Mouse (Mus musculus) embryonic fibroblast, embryonic 13.5 days (primary cell): Measurements from ENCODE around the gene Dnmt1. TPM values are rescaled to one million over a fixed set of nuclear protein-coding genes. Genes with fewer than 3 reads are reported as not detected.
A peak's percentile ranks its signal among the peaks of the same experiment; 100 is the strongest.

Source experiments
- H3K27ac ChIP-seq: 2 replicates; pipeline ENCODE4 v1.5.1; 2012; ENCODE audit warnings: low read length, control low read depth, inconsistent platforms; ENCODE audit not compliant: insufficient read depth
- H3K4me1 ChIP-seq: 2 replicates; pipeline ENCODE4 v1.6.1; 2011; ENCODE audit warnings: low read length; ENCODE audit not compliant: control insufficient read depth, insufficient read depth
- H3K4me3 ChIP-seq: 2 replicates; pipeline ENCODE4 v1.5.1; 2011; ENCODE audit warnings: mild to moderate bottlenecking, control low read depth, low read length; ENCODE audit not compliant: insufficient read depth
- CTCF ChIP-seq: IDR thresholded peaks from 2 replicates; pipeline ENCODE4 v1.5.1; 2011; ENCODE audit warnings: mild to moderate bottlenecking, control low read depth, low read length, moderate library complexity, borderline replicate concordance; ENCODE audit not compliant: insufficient read depth
- POLR2A ChIP-seq: IDR thresholded peaks from 2 replicates; pipeline ENCODE4 v1.6.1; 2011; ENCODE audit warnings: low read depth, mild to moderate bottlenecking, control low read depth, low read length, moderate library complexity
- polyA plus RNA-seq: library from polyadenylated mRNA; stranded (reverse); fragments of >200 nt; gene quantifications from 2 replicates; pipeline ENCODE4 v1.2.4, GENCODE M21; 2011; ENCODE audit warnings: low read depth; ENCODE audit not compliant: missing spikeins, insufficient read length

Gene Dnmt1
- polyA plus RNA-seq, 1 experiment: 59.0 TPM

DNA sequence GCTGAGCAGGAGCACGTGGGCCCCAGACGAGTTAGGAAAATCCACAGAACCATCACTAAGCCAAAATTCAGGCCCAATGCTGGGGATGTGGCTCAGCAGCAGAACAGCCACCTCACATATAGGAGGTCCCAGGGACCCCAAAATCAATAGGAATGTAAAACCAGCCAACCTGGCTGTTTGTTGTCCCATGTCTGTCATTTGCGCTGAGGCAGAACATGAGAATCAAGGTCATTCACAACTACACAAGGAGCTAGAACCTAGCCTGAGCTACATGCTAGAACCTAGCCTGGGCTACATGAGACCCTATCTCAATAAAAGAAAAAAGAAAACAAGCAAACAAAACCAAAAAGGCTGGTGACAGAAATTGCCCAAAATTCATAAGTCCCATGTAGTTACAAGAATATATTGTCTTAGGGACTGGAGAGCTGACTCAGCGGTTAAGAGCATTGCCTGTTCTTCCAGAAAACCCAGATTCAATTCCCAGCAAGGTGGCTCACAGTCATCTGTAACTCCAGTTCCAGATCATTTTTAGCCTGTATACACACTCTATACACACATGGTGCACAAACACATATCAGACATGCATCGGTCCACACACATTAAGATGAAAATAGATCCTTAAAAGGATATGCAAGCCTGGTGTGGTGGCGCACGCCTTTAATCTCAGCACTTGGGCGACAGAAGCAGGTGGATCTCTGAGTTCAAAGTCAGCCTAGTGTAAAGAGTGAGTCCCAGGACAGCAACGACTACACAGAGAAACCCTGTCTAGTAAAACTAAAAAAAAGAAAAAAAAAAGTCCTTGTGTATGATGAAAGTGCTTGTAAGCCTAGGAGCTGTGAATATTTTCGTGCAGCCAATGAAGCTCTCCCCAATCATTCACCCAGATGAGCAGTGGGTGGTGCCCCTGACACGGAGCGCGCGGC is 82.3 kb downstream of the Dnmt1 start:
- TF ChIP-seq CTCF: no peak
- TF ChIP-seq POLR2A: peak; percentile 72; the same call in 1 of the 2 replicates
- peak overlapping the region; percentile 97 for H3K27ac ChIP-seq
- peaks cover 2% of the 10 kb centered on the region; the same call in 1 of the 2 replicates for H3K4me1 ChIP-seq
- H3K4me3 ChIP-seq: peak overlapping the region; percentile 13; the same call in 1 of the 2 replicates

DNA sequence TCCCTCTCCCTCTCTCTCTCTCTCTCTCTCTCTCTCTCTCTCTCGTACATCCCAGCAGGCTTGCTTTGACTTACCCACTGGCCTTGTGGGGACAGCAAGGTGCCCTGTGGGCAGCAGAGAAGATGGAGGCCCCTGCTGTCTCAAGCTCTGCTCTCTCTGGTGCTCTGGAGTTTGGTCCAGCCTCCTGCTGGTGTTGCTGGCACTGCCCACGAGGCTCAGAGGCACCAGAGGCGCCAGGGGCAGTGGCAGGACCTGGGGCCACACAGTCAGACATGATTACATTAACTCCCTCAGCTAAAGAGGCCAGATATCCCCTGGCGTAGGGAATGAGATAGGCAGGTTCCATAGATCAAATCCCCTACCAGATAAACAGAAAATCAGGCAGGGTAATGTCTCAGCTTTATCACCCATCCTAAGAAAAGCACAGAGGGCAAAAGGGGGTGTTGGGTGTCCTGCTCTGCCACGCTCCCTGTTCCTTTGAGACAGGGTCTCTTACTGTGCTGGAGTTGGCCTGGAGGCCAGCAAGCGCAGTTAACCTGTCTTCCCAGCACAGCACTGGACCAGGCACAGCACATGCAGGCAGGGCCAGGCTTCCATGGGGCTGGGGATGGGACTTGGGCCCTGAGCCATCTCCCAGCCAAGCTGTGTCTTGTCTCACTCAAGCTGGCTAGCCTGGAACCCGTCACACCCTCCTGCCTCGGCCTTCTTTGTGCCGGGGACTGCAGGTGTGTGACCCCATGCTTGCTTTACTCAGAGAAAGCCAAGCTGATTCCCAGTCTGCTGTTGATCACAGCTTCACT is 83.2 kb downstream of the Dnmt1 start:
- Histone ChIP-seq H3K27ac (peak overlapping the region; percentile 97; the same call in 1 of the 2 replicates), H3K4me1 (peaks cover 2% of the 10 kb centered on the region; the same call in 1 of the 2 replicates), H3K4me3 (no peak overlapping the region)
- TF ChIP-seq POLR2A (no peak), CTCF (no peak)

DNA sequence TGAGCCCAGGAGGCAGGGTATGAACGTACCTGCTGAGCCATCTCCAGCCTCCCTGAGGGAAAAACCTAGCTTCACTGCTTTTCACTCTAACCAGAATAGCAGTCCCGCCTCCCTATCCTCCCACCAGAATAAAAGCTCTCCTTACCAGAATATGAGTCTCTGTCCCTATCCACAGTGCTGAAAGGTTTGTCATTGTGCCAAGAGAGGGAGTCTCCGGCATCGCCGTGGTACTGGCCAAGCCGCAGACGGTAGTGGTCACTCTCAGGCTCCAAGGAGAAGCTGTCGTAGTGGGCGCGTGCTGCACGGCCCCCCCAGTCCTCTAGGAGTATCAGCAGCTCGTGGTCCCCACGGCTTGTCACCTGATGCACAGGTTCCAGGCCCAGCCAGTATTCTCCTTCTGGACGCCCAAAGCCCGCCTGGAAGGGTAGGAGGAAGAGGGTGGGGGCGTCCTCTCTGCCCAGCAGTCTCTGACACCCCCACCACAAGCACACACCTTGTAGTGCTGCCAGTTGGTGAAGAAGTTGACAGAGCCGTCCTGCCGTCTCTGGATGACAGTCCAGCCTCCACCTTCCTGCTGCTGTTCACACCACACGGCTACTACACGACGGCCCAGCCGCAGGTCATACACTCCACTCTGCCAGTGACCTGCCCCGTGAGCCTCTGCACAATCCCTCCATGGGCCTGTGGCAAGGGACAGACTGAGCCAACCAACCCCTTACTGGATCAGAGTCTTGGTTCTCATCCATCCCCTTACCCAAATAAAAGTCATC is 84.5 kb downstream of the Dnmt1 start:
- Histone ChIP-seq H3K4me1 (peaks cover 2% of the 10 kb centered on the region; the same call in 1 of the 2 replicates), H3K4me3 (no peak overlapping the region), H3K27ac (no peak overlapping the region)
- TF ChIP-seq POLR2A (no peak), CTCF (no peak)

- TF ChIP-seq POLR2A (no peak), CTCF (no peak)
- no peak overlapping the region for H3K4me3 ChIP-seq
Measured at GRCm38 (mm10) chr9:20873521-20873920, 86.2 kb downstream of the Dnmt1 start.

DNA sequence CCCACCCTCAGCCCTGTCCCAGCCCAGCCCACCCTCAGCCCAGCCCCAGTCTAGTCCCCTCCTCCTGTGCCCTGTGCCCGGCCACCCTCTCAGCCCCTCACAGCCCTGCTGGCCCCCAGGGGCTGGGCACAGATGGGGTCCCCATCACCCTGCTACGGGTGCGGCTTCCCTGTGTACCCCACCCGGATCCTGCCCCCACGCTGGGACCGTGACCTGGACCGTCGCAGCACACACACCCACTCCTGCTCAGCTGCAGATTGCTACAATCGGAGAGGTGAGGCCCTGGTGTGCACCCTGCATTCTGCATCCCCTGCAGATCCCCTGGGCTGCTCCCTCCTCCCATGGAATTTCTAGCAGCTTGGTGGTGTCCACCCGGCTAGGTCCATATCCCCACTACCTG is 86.7 kb downstream of the Dnmt1 start:
- Histone ChIP-seq H3K27ac (no peak overlapping the region), H3K4me1 (peaks cover 2% of the 10 kb centered on the region; the same call in 1 of the 2 replicates), H3K4me3 (no peak overlapping the region)
- TF ChIP-seq POLR2A (no peak), CTCF (no peak)

More at GRCm38 (mm10) chr9:20873521-20873920, 86.2 kb downstream of the Dnmt1 start:
- H3K27ac ChIP-seq: no peak overlapping the region
- H3K4me1 ChIP-seq: peaks cover 2% of the 10 kb centered on the region; the same call in 1 of the 2 replicates

- Histone ChIP-seq H3K27ac (no peak overlapping the region), H3K4me1 (no peaks in the 10 kb centered on the region), H3K4me3 (no peak overlapping the region)
- no peak for TF ChIP-seq POLR2A
Measured at GRCm38 (mm10) chr9:20870211-20871173, 89.2 kb downstream of the Dnmt1 start.

DNA sequence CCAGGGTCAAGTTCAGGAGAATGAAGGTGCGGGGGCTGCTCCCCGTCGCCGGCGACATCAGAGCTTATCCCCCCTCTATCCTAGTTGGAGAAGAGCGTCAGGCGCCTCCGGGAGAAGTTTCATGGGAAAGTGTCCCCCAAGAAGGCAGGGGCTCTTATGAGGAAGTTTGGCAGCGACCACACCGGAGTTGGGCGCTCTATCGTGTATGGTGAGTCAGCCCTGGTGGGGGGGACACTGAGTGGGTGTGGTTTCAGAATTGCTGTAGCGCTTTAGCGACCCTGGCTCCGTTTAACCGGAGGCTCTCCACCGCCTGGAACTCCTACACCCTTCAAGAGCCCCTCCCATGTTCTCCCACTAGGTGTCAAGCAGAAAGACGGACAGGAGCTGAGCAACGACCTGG is 90.4 kb downstream of the Dnmt1 start:
- TF ChIP-seq POLR2A (no peak), CTCF (no peak)
- Histone ChIP-seq H3K27ac (no peak overlapping the region), H3K4me3 (peak overlapping the region; percentile 47), H3K4me1 (no peaks in the 10 kb centered on the region)

- Histone ChIP-seq H3K4me1 (no peaks in the 10 kb centered on the region), H3K4me3 (peak within 1 kb of the TSS; percentile 47), H3K27ac (no peak within 1 kb of the TSS)
- TF ChIP-seq CTCF: no peak
- peak; percentile 52; the same call in 1 of the 2 replicates for TF ChIP-seq POLR2A
Measured at GRCm38 (mm10) chr9:20868448-20869001, 91.2 kb downstream of the Dnmt1 start, which contains the start of gene A230050P20Rik. TSS of gene A230050P20Rik (plus strand) at chr9:20868642.
